Mouse (Mus musculus) frontal cortex, postnatal 10 days (tissue): ENCODE results near the gene Cyp24a1.

Experiments used
- DNase-seq, 2 experiments: peaks; one replicate each; pipeline ENCODE4 v3.0.0; 2022; ENCODE audit warnings: low spot score in 2 of 2, mixed read lengths in 1 of 2

Cyp24a1 gene

GRCm38 (mm10) chr2:170497091-170497566, at the start of gene Cyp24a1:
Gene Cyp24a1, minus strand, starts transcription at chr2:170497145.
- no peak for DNase-seq

GRCm38 (mm10) chr2:170545745-170546144, 48.8 kb upstream of the Cyp24a1 start:
- DNase-seq: no peak

- DNase-seq: no peak
Measured at GRCm38 (mm10) chr2:170544950-170545349, 48.0 kb upstream of the Cyp24a1 start.

- DNase-seq: no peak
Measured at GRCm38 (mm10) chr2:170544159-170544558, 47.2 kb upstream of the Cyp24a1 start.

- DNase-seq: no peak
Measured at GRCm38 (mm10) chr2:170543625-170544024, 46.7 kb upstream of the Cyp24a1 start.

- no peak for DNase-seq
Measured at GRCm38 (mm10) chr2:170539211-170539610, 42.3 kb upstream of the Cyp24a1 start.

GRCm38 (mm10) chr2:170535841-170536240, 38.9 kb upstream of the Cyp24a1 start:
- DNase-seq: no peak

- no peak for DNase-seq
Measured at GRCm38 (mm10) chr2:170534803-170535174, 37.8 kb upstream of the Cyp24a1 start.

- DNase-seq: no peak
Measured at GRCm38 (mm10) chr2:170534116-170534802, 37.3 kb upstream of the Cyp24a1 start.

- DNase-seq: no peak
Measured at GRCm38 (mm10) chr2:170530256-170530655, 33.3 kb upstream of the Cyp24a1 start.

GRCm38 (mm10) chr2:170529766-170530165, 32.8 kb upstream of the Cyp24a1 start:
- no peak for DNase-seq

- no peak for DNase-seq
Measured at GRCm38 (mm10) chr2:170528061-170528460, 31.1 kb upstream of the Cyp24a1 start.

- no peak for DNase-seq
Measured at GRCm38 (mm10) chr2:170526513-170526912, 29.6 kb upstream of the Cyp24a1 start.

- DNase-seq: peak in 1 of 2 experiments; percentile 52
Measured at GRCm38 (mm10) chr2:170520321-170520971, 23.5 kb upstream of the Cyp24a1 start.

- DNase-seq: no peak
Measured at GRCm38 (mm10) chr2:170513756-170514155, 16.8 kb upstream of the Cyp24a1 start.

GRCm38 (mm10) chr2:170511073-170511891, 14.3 kb upstream of the Cyp24a1 start:
- peak; percentile 74 to 86 for DNase-seq

- peak; percentile 71 to 88 for DNase-seq
Measured at GRCm38 (mm10) chr2:170508821-170509220, 11.9 kb upstream of the Cyp24a1 start.

- peak; percentile 47 to 81 for DNase-seq
Measured at GRCm38 (mm10) chr2:170507734-170508133, 10.8 kb upstream of the Cyp24a1 start.

- DNase-seq: no peak
Measured at GRCm38 (mm10) chr2:170503983-170504382, 7.0 kb upstream of the Cyp24a1 start.

GRCm38 (mm10) chr2:170503343-170503742, 6.4 kb upstream of the Cyp24a1 start:
- no peak for DNase-seq

GRCm38 (mm10) chr2:170498011-170498410, 1.1 kb upstream of the Cyp24a1 start:
- no peak for DNase-seq
